Mouse (Mus musculus): ENCODE results near the gene Jmjd1c. TPM values are rescaled to one million over a fixed set of nuclear protein-coding genes. Genes with fewer than 3 reads are reported as not detected.
"Not testable (repeated sequence)": the region's sequence is repeated elsewhere in the genome, so short reads cannot be mapped to it uniquely, and the experiment has no call there.

The Jmjd1c gene
- polyA plus RNA-seq, 1 experiment from 2014 or later, result 55.2 TPM

DNA sequence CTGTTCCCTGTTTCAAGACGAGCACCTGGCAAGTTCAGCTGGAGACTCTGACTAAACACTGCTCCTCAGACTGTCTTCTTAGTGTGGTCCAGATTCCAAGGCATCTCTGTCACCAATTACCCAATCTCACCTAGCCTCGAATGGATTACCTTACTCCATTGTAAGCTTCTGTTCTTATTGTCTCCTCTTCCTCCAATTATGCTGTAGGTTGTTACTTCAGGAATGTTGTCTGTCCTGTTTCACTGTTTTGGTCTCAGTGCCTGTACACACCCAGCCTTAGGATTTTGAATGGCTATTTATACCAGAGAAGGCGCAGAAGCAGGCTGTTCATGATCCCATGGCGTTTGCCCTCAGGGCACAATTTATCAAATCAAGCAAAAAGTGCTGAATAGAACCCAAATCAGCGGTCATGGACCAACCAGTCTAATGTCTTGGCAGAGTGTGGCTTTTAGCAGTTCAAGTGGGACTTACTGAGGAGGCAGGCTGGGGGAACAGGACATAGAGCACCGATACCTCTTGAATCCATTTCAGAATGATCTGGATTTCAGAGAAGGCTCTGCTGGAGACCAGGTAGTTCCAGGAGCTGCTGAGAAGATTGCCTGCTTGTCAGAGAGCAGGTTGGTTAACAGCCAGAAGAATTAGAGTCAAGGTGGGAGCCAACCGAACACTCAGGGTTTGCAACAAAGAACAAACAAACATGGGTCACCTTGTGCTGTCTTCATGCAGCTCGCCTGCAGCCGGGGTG lies 11.3 kb downstream of the Jmjd1c start:
- no peak overlapping the region for H3K27ac ChIP-seq (ENCODE audit: low read length)
- no peaks in the 10 kb centered on the region for H3K9me3 ChIP-seq (ENCODE audit: control insufficient read depth, low read length)
- no peak for ATAC-seq
- H3K4me3 ChIP-seq (replicated peaks; ENCODE audit: low read length), result no peak overlapping the region
- H3K27me3 ChIP-seq (replicated peaks; ENCODE audit: control insufficient read depth, insufficient read depth, low read length), result no peaks in the 10 kb centered on the region
- peaks cover 56% of the 10 kb centered on the region for H3K4me1 ChIP-seq (replicated peaks; ENCODE audit: control insufficient read depth, insufficient read depth, low read length)
- H3K4me2 ChIP-seq (ENCODE audit: low read length), result no peak overlapping the region
- no peak overlapping the region for H3K9ac ChIP-seq (replicated peaks; ENCODE audit: low read depth, low read length)
- WGBS, result 51% methylated on average over 9 of the region's 9 CpGs
- H3K36me3 ChIP-seq (ENCODE audit: control insufficient read depth, insufficient read depth), result no peaks in the 10 kb centered on the region

DNA sequence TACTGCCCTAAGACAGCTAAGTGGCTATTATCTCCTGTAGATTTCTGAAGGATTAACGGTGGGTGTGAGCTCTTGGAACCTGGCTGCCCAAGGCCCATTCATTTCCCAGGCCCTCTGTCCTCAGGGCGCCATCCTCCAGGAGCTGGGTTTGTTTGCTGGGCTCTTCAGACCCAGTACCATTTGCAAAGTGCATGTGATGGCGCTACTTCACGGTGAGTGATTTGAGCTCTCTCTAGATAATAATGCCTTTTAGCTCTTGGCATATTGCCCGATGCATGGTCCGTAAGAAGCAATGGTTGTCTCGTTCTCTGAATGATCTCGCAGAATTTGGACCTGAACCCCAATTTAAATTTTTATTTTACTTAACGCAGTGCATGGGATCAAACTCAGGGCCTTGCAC lies 12.2 kb downstream of the Jmjd1c start:
- H3K27me3 ChIP-seq (replicated peaks; ENCODE audit: control insufficient read depth, insufficient read depth, low read length), result no peaks in the 10 kb centered on the region
- WGBS, result 24% methylated on average over 9 of the region's 9 CpGs
- peaks cover 55% of the 10 kb centered on the region for H3K4me1 ChIP-seq (replicated peaks; ENCODE audit: control insufficient read depth, insufficient read depth, low read length)
- H3K9me3 ChIP-seq (ENCODE audit: control insufficient read depth, low read length), result no peaks in the 10 kb centered on the region
- H3K9ac ChIP-seq (replicated peaks; ENCODE audit: low read depth, low read length), result no peak overlapping the region
- ATAC-seq, result no peak
- H3K4me3 ChIP-seq (replicated peaks; ENCODE audit: low read length), result no peak overlapping the region
- no peak overlapping the region for H3K4me2 ChIP-seq (ENCODE audit: low read length)
- H3K27ac ChIP-seq (ENCODE audit: low read length), result no peak overlapping the region
- no peaks in the 10 kb centered on the region for H3K36me3 ChIP-seq (ENCODE audit: control insufficient read depth, insufficient read depth)

DNA sequence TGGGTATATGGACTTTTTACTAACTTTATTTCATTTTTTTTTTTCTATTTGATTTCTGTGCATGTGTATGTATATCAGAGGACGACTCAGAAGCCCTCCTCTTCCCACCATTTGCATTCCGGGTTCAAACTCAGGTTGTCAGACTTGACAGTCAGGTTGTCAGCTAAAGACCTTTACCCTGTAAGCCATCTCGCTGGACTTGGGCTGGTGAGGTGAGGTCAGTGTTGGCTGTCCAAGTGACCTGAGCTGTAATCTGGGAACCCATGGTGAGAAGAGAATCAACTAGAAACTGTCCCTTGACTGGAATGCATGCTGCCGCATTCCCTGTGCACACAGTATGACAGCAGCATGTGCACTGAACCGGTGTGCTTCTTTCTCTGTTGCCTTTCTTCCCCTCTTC lies 13.7 kb downstream of the Jmjd1c start:
- H3K4me3 ChIP-seq (replicated peaks; ENCODE audit: low read length), result no peak overlapping the region
- ATAC-seq, result no peak
- H3K27me3 ChIP-seq (replicated peaks; ENCODE audit: control insufficient read depth, insufficient read depth, low read length), result no peaks in the 10 kb centered on the region
- peaks cover 41% of the 10 kb centered on the region for H3K4me1 ChIP-seq (replicated peaks; ENCODE audit: control insufficient read depth, insufficient read depth, low read length)
- H3K9me3 ChIP-seq (ENCODE audit: control insufficient read depth, low read length), result no peaks in the 10 kb centered on the region
- H3K27ac ChIP-seq (ENCODE audit: low read length), result no peak overlapping the region
- H3K9ac ChIP-seq (replicated peaks; ENCODE audit: low read depth, low read length), result no peak overlapping the region
- 89% methylated on average over 5 of the region's 5 CpGs for WGBS
- H3K36me3 ChIP-seq (ENCODE audit: control insufficient read depth, insufficient read depth), result no peaks in the 10 kb centered on the region
- H3K4me2 ChIP-seq (ENCODE audit: low read length), result no peak overlapping the region

DNA sequence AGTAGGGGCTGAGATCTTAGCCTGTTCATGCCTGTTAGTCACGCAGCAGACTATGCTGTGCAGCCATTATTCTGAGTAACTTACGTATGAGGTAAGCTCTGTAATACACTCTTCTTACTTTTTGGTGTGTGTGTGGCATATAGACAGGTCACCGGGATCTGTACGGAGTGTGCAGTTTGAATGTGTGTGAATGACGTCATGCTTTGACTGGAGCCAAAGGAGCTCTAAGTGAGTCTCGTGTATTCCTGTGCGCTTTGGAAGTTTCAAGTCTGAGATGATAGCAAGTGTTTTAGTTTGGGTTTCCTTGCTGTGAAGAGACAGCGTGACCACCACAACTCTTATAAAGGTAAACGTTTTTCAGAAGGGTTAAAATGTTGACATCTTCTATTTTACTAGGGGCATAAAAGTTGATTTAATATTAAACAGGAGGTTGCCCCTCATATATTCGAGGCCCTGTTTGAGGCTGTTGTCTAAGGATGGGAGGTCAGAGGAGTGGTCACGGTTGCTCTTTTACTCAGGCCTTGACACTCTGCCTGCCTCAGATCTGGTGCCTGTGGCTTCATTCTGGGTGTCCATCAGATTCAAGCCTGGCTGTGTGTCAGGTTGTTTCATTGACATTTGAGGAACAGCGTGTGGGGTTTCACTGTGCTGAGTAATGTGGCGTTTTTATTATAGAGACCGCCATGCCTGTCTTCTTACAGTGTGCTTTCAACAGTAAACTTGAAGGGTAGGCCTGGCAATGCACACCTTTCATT lies 15.3 kb downstream of the Jmjd1c start:
- H3K4me1 ChIP-seq (replicated peaks; ENCODE audit: control insufficient read depth, insufficient read depth, low read length), result peaks cover 39% of the 10 kb centered on the region
- H3K9me3 ChIP-seq (ENCODE audit: control insufficient read depth, low read length), result no peaks in the 10 kb centered on the region
- no peaks in the 10 kb centered on the region for H3K27me3 ChIP-seq (replicated peaks; ENCODE audit: control insufficient read depth, insufficient read depth, low read length)
- WGBS, result 66% methylated on average over 14 of the region's 14 CpGs
- no peaks in the 10 kb centered on the region for H3K36me3 ChIP-seq (ENCODE audit: control insufficient read depth, insufficient read depth)
- no peak overlapping the region for H3K4me2 ChIP-seq (ENCODE audit: low read length)
- no peak overlapping the region for H3K27ac ChIP-seq (ENCODE audit: low read length)
- H3K4me3 ChIP-seq (replicated peaks; ENCODE audit: low read length), result no peak overlapping the region
- no peak overlapping the region for H3K9ac ChIP-seq (replicated peaks; ENCODE audit: low read depth, low read length)
- no peak for ATAC-seq

DNA sequence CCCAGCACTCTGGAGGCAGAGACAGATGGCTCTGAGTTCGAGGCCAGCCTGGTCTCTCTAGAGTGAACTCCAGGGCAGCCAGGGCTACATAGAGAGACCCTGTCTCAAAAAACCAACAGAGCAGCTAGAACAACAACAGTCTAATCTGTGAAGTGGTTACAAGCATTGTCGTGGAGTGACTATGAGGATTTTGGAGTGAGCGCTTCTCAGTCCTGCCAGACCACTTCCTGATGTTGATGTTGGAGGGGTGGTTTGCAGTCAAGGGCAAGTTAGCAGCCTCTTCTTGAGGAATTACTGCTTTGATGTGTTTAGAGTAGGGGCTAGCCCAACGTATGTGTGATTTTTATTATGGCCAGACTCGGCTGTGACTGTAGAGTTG lies 15.9 kb downstream of the Jmjd1c start:
- no peak for ATAC-seq
- Histone ChIP-seq H3K4me3 (replicated peaks; ENCODE audit: low read length) (no peak overlapping the region), H3K9ac (replicated peaks; ENCODE audit: low read depth, low read length) (no peak overlapping the region), H3K27ac (ENCODE audit: low read length) (no peak overlapping the region), H3K9me3 (ENCODE audit: control insufficient read depth, low read length) (no peaks in the 10 kb centered on the region), H3K4me2 (ENCODE audit: low read length) (no peak overlapping the region), H3K4me1 (replicated peaks; ENCODE audit: control insufficient read depth, insufficient read depth, low read length) (peaks cover 39% of the 10 kb centered on the region), H3K27me3 (replicated peaks; ENCODE audit: control insufficient read depth, insufficient read depth, low read length) (no peaks in the 10 kb centered on the region), H3K36me3 (ENCODE audit: control insufficient read depth, insufficient read depth) (no peaks in the 10 kb centered on the region)
- WGBS, result 92% methylated on average over 5 of the region's 5 CpGs

DNA sequence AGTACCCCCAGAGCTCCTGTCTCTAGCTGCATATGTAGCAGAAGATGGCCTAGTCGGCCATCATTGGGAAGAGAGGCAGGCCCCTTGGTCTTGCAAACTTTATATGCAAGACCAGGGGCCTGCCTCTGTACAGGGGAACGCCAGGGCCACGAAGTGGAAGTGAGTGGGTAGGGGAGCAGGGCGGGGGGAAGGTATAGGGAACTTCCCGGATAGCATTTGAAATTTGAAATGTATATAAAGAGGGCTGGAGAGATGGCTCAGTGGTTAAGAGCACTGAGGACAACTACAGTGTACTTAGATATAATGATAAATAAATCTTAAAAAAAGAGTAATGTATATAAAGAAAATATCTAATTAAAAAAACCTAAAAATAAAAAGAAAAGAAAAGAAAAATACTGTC lies 17.0 kb downstream of the Jmjd1c start:
- not testable (repeated sequence) for H3K27me3 ChIP-seq (replicated peaks; ENCODE audit: control insufficient read depth, insufficient read depth, low read length); H3K36me3 ChIP-seq (ENCODE audit: control insufficient read depth, insufficient read depth); H3K4me3 ChIP-seq (replicated peaks; ENCODE audit: low read length); H3K9ac ChIP-seq (replicated peaks; ENCODE audit: low read depth, low read length); H3K27ac ChIP-seq (ENCODE audit: low read length); ATAC-seq; H3K4me2 ChIP-seq (ENCODE audit: low read length); H3K9me3 ChIP-seq (ENCODE audit: control insufficient read depth, low read length)
- WGBS, result 91% methylated on average over 5 of the region's 5 CpGs
- H3K4me1 ChIP-seq (replicated peaks; ENCODE audit: control insufficient read depth, insufficient read depth, low read length), result peaks cover 30% of the 10 kb centered on the region

DNA sequence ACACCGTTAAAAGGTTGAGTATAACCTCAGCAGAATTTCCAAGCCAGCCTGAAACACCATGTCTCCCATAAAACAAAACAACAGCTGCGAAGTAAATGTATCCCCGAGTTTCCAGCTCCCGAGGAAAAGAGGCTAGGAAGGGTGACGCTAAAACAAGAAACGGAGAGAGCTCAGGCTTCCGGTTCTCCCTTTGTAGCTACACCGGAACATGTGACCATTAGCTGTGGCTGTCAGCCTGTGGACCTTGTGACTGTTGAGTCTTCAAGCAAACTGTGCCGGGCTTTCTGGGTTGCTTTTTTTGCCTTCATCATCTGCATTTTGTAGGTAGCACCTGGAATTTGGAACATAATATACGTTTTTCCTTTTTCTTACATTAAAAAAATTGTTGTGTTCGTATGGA lies 17.9 kb downstream of the Jmjd1c start:
- no peaks in the 10 kb centered on the region for H3K9me3 ChIP-seq (ENCODE audit: control insufficient read depth, low read length)
- no peaks in the 10 kb centered on the region for H3K36me3 ChIP-seq (ENCODE audit: control insufficient read depth, insufficient read depth)
- H3K4me3 ChIP-seq (replicated peaks; ENCODE audit: low read length), result no peak overlapping the region
- no peak for ATAC-seq
- H3K9ac ChIP-seq (replicated peaks; ENCODE audit: low read depth, low read length), result no peak overlapping the region
- peaks cover 25% of the 10 kb centered on the region for H3K4me1 ChIP-seq (replicated peaks; ENCODE audit: control insufficient read depth, insufficient read depth, low read length)
- no peaks in the 10 kb centered on the region for H3K27me3 ChIP-seq (replicated peaks; ENCODE audit: control insufficient read depth, insufficient read depth, low read length)
- H3K27ac ChIP-seq (ENCODE audit: low read length), result no peak overlapping the region
- no peak overlapping the region for H3K4me2 ChIP-seq (ENCODE audit: low read length)
- 86% methylated on average over 11 of the region's 11 CpGs for WGBS

DNA sequence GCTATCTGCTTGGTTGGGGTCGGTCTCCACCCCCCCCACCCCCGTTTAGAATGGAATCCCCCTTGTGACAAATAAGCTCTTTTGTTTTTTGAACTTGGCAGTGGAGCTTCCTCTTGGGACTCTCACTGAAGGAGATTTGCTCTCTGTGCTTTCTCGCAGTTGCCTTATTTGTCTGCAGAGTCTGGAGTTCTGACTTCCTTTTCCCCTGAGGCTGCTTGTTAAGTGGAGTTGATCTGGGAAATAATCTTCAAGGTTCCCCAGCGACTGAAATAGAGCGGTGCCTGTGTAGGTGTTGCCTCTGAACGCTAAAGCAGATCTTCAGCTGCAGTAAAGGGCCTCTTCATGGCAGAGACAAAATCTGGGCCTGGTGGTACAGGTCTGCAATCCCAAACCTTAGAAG lies 19.2 kb downstream of the Jmjd1c start:
- Histone ChIP-seq H3K4me3 (replicated peaks; ENCODE audit: low read length) (no peak overlapping the region), H3K36me3 (ENCODE audit: control insufficient read depth, insufficient read depth) (no peaks in the 10 kb centered on the region), H3K4me1 (replicated peaks; ENCODE audit: control insufficient read depth, insufficient read depth, low read length) (peaks cover 25% of the 10 kb centered on the region), H3K9ac (replicated peaks; ENCODE audit: low read depth, low read length) (no peak overlapping the region), H3K27me3 (replicated peaks; ENCODE audit: control insufficient read depth, insufficient read depth, low read length) (no peaks in the 10 kb centered on the region), H3K4me2 (ENCODE audit: low read length) (no peak overlapping the region), H3K27ac (ENCODE audit: low read length) (peak overlapping the region; percentile 64), H3K9me3 (ENCODE audit: control insufficient read depth, low read length) (no peaks in the 10 kb centered on the region)
- WGBS, result 28% methylated on average over 6 of the region's 6 CpGs
- no peak for ATAC-seq

DNA sequence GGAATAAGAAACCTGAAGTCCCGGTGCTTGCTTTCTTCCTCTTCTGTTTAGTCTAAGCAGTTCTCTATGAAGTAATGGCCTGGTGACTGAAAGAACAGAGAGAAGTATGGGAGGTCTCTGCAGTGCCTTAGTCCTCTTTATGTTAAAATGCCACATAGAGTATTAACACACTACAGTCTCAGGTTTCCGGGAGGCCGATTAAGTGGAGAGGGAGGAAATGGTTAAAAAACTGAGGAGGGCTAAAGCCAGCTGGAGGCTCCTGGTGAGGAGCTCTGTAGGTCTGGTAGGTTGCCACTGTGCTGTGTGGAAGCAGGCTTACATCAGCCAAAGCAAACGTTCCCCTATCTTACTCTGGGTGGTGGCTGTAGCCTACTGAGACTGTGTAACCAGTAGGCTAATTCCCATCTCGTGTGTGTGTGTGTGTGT lies 19.8 kb downstream of the Jmjd1c start:
- Histone ChIP-seq H3K4me3 (replicated peaks; ENCODE audit: low read length) (no peak overlapping the region), H3K27me3 (replicated peaks; ENCODE audit: control insufficient read depth, insufficient read depth, low read length) (no peaks in the 10 kb centered on the region), H3K27ac (ENCODE audit: low read length) (peak overlapping the region; percentile 64), H3K4me2 (ENCODE audit: low read length) (no peak overlapping the region), H3K36me3 (ENCODE audit: control insufficient read depth, insufficient read depth) (no peaks in the 10 kb centered on the region), H3K4me1 (replicated peaks; ENCODE audit: control insufficient read depth, insufficient read depth, low read length) (peaks cover 29% of the 10 kb centered on the region), H3K9me3 (ENCODE audit: control insufficient read depth, low read length) (no peaks in the 10 kb centered on the region), H3K9ac (replicated peaks; ENCODE audit: low read depth, low read length) (no peak overlapping the region)
- 11% methylated on average over 5 of the region's 5 CpGs for WGBS
- peak; percentile 74 for ATAC-seq
